Mouse (Mus musculus) E14TG2a.4 (cell line): ENCODE results near the gene Lrp8.

Experiments
- CTCF ChIP-seq: conservative IDR thresholded peaks from 2 replicates; pipeline ENCODE4 v1.5.1; 2014; ENCODE audit warnings: low read length
- POU5F1 ChIP-seq: IDR thresholded peaks from 2 replicates; pipeline ENCODE4 v1.6.1; 2014; ENCODE audit warnings: low read length, borderline replicate concordance

DNA sequence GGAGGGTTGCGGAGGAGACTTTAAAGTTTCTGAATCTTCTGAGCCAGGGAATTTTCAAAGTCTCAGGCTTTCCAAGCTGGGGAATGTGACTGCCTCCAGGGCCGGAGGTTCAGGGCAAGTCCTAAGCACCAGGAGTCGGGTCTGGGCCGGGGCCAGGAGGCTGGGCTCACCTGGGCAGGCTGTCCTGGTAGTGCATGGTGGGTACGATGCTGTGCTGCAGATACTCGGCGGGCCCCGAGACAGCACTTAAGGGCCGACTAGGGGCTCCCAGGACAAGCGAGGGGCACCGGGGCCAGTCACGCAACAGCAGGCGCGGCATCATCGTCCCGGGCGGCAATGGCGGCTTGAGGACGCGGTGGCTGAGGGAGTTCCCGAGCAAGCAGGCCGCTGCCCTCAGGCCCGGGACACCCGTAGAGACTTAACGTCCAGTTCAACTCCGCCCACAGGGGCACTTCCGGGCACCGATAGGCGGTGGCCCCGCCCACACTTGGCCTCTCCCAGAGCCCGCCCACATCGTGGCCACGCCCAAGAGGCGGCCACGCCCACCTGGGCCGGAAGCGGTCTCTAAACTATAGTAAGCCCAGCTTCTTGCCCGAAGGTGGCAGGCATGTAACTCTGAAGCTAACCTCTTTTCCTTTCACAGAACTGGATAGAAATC, 121.2 kb downstream of the Lrp8 start, which contains the start of gene Cpt2:
- TF ChIP-seq POU5F1 (no peak), CTCF (no peak)
